Mouse (Mus musculus): ENCODE data around the gene 4930469K13Rik. TPM values are rescaled to one million over a fixed set of nuclear protein-coding genes. Genes with fewer than 3 reads are reported as not detected.

Gene 4930469K13Rik
- polyA plus RNA-seq, 1 experiment from 2014 or later: 0.90 TPM

DNA sequence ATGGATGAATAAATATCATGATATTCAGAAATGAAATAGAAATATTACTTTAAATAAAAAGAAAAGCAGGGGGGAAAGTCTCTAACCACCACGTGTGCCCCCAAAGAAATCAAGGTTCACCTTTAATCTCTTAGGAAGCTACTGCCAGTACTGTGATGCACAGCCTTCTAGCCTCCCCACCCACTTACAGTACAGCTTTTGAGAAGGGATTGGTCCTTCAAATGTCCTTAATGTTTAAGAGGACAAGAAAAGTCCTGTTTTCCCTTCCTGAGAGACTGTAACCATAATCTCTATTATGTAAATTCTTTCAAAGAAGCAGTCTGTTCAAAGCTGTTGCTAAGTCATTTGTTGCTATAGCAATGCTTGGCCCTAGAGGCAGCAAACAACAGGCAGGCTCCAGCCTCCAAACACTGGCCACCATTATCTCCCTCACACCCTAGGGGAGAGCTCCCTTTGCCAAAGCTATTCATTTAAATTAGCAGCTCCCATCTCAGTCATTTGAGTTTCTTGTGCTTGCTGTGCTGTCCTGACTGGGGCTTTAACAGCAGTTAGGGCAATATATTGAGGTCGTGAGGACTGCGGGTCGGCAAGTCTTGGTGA is 14.5 kb upstream of the 4930469K13Rik start:
- Histone ChIP-seq H3K27me3 (no peaks in the 10 kb centered on the region), H3K4me3 (no peak overlapping the region), H3K9ac (no peak overlapping the region), H3K9me3 (no peaks in the 10 kb centered on the region), H3K4me2 (replicated peaks) (no peak overlapping the region), H3K4me1 (no peaks in the 10 kb centered on the region), H3K36me3 (no peaks in the 10 kb centered on the region), H3K27ac (no peak overlapping the region)
- ATAC-seq (ENCODE audit: low FRiP score, low read depth): no peak
- 45% methylated on average over 4 of the region's 4 CpGs for WGBS

DNA sequence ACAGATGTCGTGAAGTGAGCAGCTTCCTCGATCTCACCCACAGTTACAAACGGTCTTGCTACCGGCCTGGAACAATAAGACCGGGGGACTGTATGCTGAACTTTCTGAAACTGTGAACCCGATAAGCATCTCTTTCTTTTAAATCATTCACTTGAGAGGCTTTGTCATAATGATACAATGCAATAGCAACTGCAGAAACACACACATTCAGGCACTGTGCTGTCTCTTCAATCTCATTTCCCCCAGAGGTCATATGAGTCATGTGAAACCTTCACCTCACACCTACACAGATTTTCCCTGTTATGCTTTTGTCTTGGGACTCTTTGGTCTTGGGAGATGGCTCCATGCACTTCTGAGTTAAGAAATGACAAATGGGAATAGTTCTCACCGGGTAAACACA is 13.6 kb upstream of the 4930469K13Rik start:
- 65% methylated on average over 7 of the region's 7 CpGs for WGBS
- no peak overlapping the region for H3K4me3 ChIP-seq
- no peaks in the 10 kb centered on the region for H3K36me3 ChIP-seq
- H3K4me1 ChIP-seq: no peaks in the 10 kb centered on the region
- H3K9me3 ChIP-seq: no peaks in the 10 kb centered on the region
- ATAC-seq (ENCODE audit: low FRiP score, low read depth): no peak
- H3K9ac ChIP-seq: no peak overlapping the region
- no peak overlapping the region for H3K4me2 ChIP-seq (replicated peaks)
- no peak overlapping the region for H3K27ac ChIP-seq
- H3K27me3 ChIP-seq: no peaks in the 10 kb centered on the region

DNA sequence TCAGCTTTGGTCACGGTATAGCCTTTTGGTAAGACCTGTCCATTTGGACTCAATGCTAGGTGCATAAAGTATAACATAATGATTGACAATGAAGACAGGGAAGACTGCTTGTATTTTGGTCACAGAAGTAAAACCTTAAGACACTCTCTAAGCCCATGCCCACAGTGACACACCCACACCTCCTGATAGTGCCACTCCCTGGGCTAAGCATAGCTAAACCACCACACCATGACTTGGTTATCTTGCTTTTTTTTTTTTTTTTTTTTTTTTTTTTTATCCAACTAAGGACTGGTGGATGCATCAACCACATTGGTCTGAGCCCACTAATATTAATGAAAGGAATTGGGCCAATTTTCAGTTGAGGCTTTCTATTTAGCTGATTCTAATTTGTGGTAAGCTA is 10.9 kb upstream of the 4930469K13Rik start:
- Histone ChIP-seq H3K4me2 (replicated peaks) (no peak overlapping the region), H3K4me3 (no peak overlapping the region), H3K9ac (no peak overlapping the region), H3K27me3 (no peaks in the 10 kb centered on the region), H3K4me1 (no peaks in the 10 kb centered on the region), H3K27ac (no peak overlapping the region), H3K36me3 (no peaks in the 10 kb centered on the region), H3K9me3 (no peaks in the 10 kb centered on the region)
- ATAC-seq (ENCODE audit: low FRiP score, low read depth): no peak
- 92% methylated on average over 1 of the region's 1 CpGs for WGBS

GRCm38 (mm10) chr11:34104919-34105318 is 6.6 kb upstream of the 4930469K13Rik start:
- Histone ChIP-seq H3K9ac (no peak overlapping the region), H3K36me3 (no peaks in the 10 kb centered on the region), H3K27ac (no peak overlapping the region), H3K4me3 (no peak overlapping the region), H3K4me1 (no peaks in the 10 kb centered on the region), H3K9me3 (no peaks in the 10 kb centered on the region), H3K27me3 (no peaks in the 10 kb centered on the region), H3K4me2 (replicated peaks) (no peak overlapping the region)
- no peak for ATAC-seq (ENCODE audit: low FRiP score, low read depth)
- WGBS: 62% methylated on average over 1 of the region's 1 CpGs

DNA sequence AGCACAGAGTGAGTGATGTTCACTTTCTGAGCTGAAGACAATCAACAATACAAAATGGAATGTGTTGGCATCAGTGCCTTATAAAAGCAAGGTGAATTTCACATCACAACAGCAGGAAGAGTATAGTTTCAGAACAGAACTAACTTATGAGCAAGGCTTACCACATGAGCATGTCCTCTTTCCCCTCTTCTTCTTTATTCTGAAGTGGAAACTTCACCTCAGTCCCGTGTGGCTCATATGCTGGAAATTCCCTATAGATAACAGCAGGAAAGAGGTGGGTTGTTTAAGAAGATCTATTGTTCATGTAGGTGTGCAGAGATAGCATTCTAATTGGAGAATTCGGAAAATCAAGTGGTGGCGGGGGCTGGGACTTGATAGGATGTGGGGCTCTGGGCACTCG is 3.5 kb upstream of the 4930469K13Rik start:
- ATAC-seq (ENCODE audit: low FRiP score, low read depth): no peak
- Histone ChIP-seq H3K27ac (no peak overlapping the region), H3K9me3 (no peaks in the 10 kb centered on the region), H3K4me1 (no peaks in the 10 kb centered on the region), H3K9ac (no peak overlapping the region), H3K36me3 (no peaks in the 10 kb centered on the region), H3K4me3 (no peak overlapping the region), H3K27me3 (no peaks in the 10 kb centered on the region), H3K4me2 (replicated peaks) (no peak overlapping the region)
- 84% methylated on average over 4 of the region's 4 CpGs for WGBS

DNA sequence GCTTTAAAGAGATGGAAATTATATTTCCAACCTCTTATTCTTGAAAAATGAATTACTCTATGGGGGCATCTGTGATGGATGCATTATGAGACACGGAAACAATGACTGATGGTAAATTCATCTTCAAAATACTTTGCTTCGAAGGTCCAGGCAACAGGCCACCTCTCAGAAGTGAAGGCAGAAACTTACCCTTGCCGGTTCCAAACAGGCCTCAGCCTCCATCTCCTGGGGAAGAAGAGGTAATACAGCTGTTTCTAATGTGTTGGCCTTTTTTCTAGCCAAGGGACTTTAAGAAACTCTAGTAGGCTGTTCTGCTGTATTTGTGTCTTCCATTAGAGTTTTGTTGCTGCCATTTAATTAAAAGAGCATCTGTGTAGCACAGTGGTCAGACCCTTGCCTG is 11.3 kb downstream of the 4930469K13Rik start:
- no peak for ATAC-seq (ENCODE audit: low FRiP score, low read depth)
- H3K4me3 ChIP-seq: no peak overlapping the region
- no peaks in the 10 kb centered on the region for H3K4me1 ChIP-seq
- H3K4me2 ChIP-seq (replicated peaks): no peak overlapping the region
- H3K27ac ChIP-seq: no peak overlapping the region
- no peaks in the 10 kb centered on the region for H3K9me3 ChIP-seq
- H3K36me3 ChIP-seq: no peaks in the 10 kb centered on the region
- 57% methylated on average over 3 of the region's 3 CpGs for WGBS
- H3K27me3 ChIP-seq: peaks cover 4% of the 10 kb centered on the region; the same call in 1 of the 2 replicates
- H3K9ac ChIP-seq: no peak overlapping the region

DNA sequence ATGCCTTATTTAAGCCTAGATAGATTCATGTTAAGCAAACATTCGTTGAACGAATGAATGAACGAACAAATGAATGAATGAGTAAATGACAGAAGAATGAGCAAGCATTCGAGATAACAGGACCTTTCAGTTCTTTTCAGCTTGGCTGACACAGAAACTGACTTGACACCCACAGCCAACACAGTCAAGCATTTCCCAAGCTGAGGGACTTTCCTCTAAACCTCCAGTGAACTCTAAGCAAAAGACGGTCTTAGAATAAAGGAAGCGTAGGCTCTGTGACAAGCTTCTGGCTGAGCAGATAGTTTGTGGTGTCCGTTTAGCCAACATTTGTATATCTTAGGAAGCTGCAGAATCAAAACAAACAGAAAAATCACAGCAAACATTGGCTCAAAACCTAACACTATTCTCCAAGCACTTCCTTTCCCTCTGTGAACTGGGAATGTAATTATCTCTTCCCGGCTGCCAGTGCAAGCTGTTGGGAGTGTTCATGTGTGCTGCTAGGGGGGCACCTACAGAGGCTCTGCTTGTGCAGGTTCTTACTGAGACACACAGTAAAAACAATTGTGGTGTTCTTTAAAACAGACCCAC is 12.1 kb downstream of the 4930469K13Rik start:
- H3K9ac ChIP-seq: no peak overlapping the region
- H3K27ac ChIP-seq: no peak overlapping the region
- no peak for ATAC-seq (ENCODE audit: low FRiP score, low read depth)
- H3K4me2 ChIP-seq (replicated peaks): no peak overlapping the region
- H3K27me3 ChIP-seq: peaks cover 4% of the 10 kb centered on the region; the same call in 1 of the 2 replicates
- 76% methylated on average over 8 of the region's 8 CpGs for WGBS
- H3K9me3 ChIP-seq: no peaks in the 10 kb centered on the region
- H3K4me1 ChIP-seq: no peaks in the 10 kb centered on the region
- no peak overlapping the region for H3K4me3 ChIP-seq
- no peaks in the 10 kb centered on the region for H3K36me3 ChIP-seq

- H3K27me3 ChIP-seq: peaks cover 4% of the 10 kb centered on the region; the same call in 1 of the 2 replicates
- no peak overlapping the region for H3K27ac ChIP-seq
- H3K4me3 ChIP-seq: no peak overlapping the region
- H3K4me1 ChIP-seq: 0 out of 2 replicates have a peak, but pooled peaks cover 6% of the 10 kb centered on the region
- H3K4me2 ChIP-seq (replicated peaks): no peak overlapping the region
- WGBS: 62% methylated on average over 2 of the region's 2 CpGs
- H3K36me3 ChIP-seq: no peaks in the 10 kb centered on the region
- no peak overlapping the region for H3K9ac ChIP-seq
- no peaks in the 10 kb centered on the region for H3K9me3 ChIP-seq
- no peak for ATAC-seq (ENCODE audit: low FRiP score, low read depth)
These were observed 13.7 kb downstream of the 4930469K13Rik start for GRCm38 (mm10) chr11:34084639-34085038.

GRCm38 (mm10) chr11:34083795-34084194 is 14.6 kb downstream of the 4930469K13Rik start:
- 0 out of 2 replicates have a peak, but pooled peaks cover 9% of the 10 kb centered on the region for H3K4me1 ChIP-seq
- no peak overlapping the region for H3K4me3 ChIP-seq
- ATAC-seq (ENCODE audit: low FRiP score, low read depth): no peak
- no peaks in the 10 kb centered on the region for H3K9me3 ChIP-seq
- WGBS: 68% methylated on average over 7 of the region's 7 CpGs
- H3K27ac ChIP-seq: no peak overlapping the region
- H3K4me2 ChIP-seq (replicated peaks): no peak overlapping the region
- no peak overlapping the region for H3K9ac ChIP-seq
- no peaks in the 10 kb centered on the region for H3K36me3 ChIP-seq
- peaks cover 4% of the 10 kb centered on the region; the same call in 1 of the 2 replicates for H3K27me3 ChIP-seq

DNA sequence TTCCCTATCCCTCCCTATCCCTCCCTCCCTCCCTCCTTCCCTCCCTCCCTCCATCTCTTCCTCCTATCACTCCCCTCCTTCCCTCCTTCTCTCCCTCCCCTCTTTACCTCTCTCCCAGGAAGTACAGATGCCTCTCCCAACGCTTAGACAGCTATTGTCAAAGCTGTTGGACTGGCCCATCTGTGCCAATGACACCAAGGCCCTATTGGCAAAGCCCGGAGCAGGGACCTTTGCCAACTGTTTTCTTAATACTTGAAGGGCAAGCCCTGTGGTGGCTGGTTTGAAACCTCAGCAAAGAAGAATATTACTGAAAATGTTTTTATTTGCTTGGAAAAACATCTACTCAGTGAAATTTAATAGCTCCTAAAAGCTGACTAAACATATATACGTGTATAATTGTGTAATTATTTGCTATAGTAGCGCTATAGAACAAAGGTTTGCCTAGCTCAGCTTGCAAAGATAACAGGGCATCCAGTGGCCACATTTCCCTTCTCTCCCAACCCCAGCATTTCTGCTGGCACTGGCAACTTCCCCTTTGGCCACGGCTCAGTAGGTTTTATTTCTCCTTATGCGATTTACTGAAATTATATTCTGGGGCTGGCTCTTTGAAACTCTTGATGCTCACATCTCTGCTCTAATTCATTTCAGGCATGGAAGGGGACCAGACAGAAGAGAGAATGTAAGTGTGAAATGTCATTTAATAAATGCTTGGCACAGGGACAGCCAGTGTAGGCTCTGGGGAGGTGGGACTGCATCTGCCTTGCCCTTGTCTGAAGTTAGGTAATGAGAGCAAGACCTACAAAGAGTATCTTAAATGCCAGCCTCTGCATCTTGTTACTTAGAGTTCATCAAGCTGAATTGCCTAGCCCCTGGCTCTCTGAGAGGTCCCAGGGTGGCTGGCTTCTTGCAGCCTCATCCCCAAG is 18.6 kb downstream of the 4930469K13Rik start:
- no peak overlapping the region for H3K9ac ChIP-seq
- ATAC-seq (ENCODE audit: low FRiP score, low read depth): no peak
- peaks cover 4% of the 10 kb centered on the region for H3K27me3 ChIP-seq
- 0 out of 2 replicates have a peak, but pooled peaks cover 9% of the 10 kb centered on the region for H3K4me1 ChIP-seq
- H3K4me2 ChIP-seq (replicated peaks): no peak overlapping the region
- WGBS: 56% methylated on average over 6 of the region's 6 CpGs
- no peak overlapping the region for H3K4me3 ChIP-seq
- no peaks in the 10 kb centered on the region for H3K36me3 ChIP-seq
- no peaks in the 10 kb centered on the region for H3K9me3 ChIP-seq
- no peak overlapping the region for H3K27ac ChIP-seq

DNA sequence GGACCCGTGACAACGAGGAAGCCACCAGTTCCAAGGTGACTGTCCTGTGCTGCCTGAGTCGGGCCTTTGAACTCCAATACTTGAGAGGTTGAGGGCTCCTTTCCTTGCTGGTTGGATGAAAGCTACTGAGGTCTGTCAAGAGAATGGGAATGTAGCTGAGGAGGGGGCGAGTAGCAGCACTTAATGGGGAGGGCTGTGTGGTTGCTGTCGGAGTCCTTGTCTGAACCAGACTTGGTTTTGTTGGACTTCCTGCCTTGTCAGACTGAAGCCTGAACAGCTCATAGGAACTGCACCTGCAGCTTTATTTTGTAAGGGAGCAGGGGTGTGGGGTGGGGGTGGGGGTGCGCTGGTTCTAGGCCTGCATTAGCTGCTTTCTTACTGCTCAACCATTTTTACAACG is 19.8 kb downstream of the 4930469K13Rik start:
- H3K9ac ChIP-seq: no peak overlapping the region
- no peak overlapping the region for H3K4me3 ChIP-seq
- H3K27me3 ChIP-seq: peaks cover 13% of the 10 kb centered on the region
- no peak for ATAC-seq (ENCODE audit: low FRiP score, low read depth)
- H3K27ac ChIP-seq: no peak overlapping the region
- H3K4me2 ChIP-seq (replicated peaks): no peak overlapping the region
- no peaks in the 10 kb centered on the region for H3K36me3 ChIP-seq
- H3K4me1 ChIP-seq: 0 out of 2 replicates have a peak, but pooled peaks cover 13% of the 10 kb centered on the region
- H3K9me3 ChIP-seq: no peaks in the 10 kb centered on the region
- WGBS: 86% methylated on average over 7 of the region's 7 CpGs

- no peak overlapping the region for H3K9ac ChIP-seq
- no peaks in the 10 kb centered on the region for H3K9me3 ChIP-seq
- WGBS: 74% methylated on average over 2 of the region's 2 CpGs
- H3K4me3 ChIP-seq: no peak overlapping the region
- no peaks in the 10 kb centered on the region for H3K36me3 ChIP-seq
- H3K4me2 ChIP-seq (replicated peaks): no peak overlapping the region
- H3K4me1 ChIP-seq: 0 out of 2 replicates have a peak, but pooled peaks cover 13% of the 10 kb centered on the region
- no peak overlapping the region for H3K27ac ChIP-seq
- no peak for ATAC-seq (ENCODE audit: low FRiP score, low read depth)
- peaks cover 13% of the 10 kb centered on the region for H3K27me3 ChIP-seq
These were observed 20.5 kb downstream of the 4930469K13Rik start for GRCm38 (mm10) chr11:34077870-34078269.
